Mouse (Mus musculus): ENCODE measurements around the gene Rplp0.

- TF ChIP-seq CTCF (IDR thresholded peaks at IDR 0.05; ENCODE audit: extremely low read depth, insufficient read depth, low read length) (peak; percentile 86), POLR2A (IDR thresholded peaks at IDR 0.05; ENCODE audit: extremely low read depth, insufficient read depth, low read length) (peak; percentile 99)
Measured at GRCm38 (mm10) chr5:115559237-115560101, at the start of gene Rplp0.
